Mouse (Mus musculus): ENCODE measurements around the gene Pik3r5. TPM values are rescaled to one million over a fixed set of nuclear protein-coding genes. Genes with fewer than 3 reads are reported as not detected.

The Pik3r5 gene
- total and polyA plus RNA-seq, 3 experiments = 0.02 to 0.49 TPM; not detected in 1

- Histone ChIP-seq H3K4me3 (ENCODE audit: low read depth, low read length) (no peak overlapping the region), H3K4me1 (ENCODE audit: insufficient read depth, low read depth, low read length) (no peaks in the 10 kb centered on the region), H3K36me3 (replicated peaks) (no peaks in the 10 kb centered on the region), H3K9me3 (replicated peaks) (no peaks in the 10 kb centered on the region), H3K27me3 (ENCODE audit: insufficient read depth, low read length) (no peaks in the 10 kb centered on the region)
- no peak for TF ChIP-seq CTCF (IDR thresholded peaks at IDR 0.05; ENCODE audit: low read depth, low read length)
- no peak for TF ChIP-seq GATA2 (IDR thresholded peaks at IDR 0.05; ENCODE audit: borderline replicate concordance, low read depth, low read length)
- TF ChIP-seq POLR2AphosphoS5 (IDR thresholded peaks at IDR 0.05; ENCODE audit: insufficient replicate concordance, low read depth, low read length) = no peak
- no peak for DNase-seq (ENCODE audit: low spot score)
- ATAC-seq (ENCODE audit: extremely low read depth, insufficient number of reproducible peaks, low FRiP score, poor library complexity, severe bottlenecking) = no peak
Observed at GRCm38 (mm10) chr11:68448356-68448755, 16.4 kb downstream of the Pik3r5 start.

- TF ChIP-seq CTCF (IDR thresholded peaks at IDR 0.05; ENCODE audit: low read depth, low read length) (no peak), TAL1 (conservative IDR thresholded peaks at IDR 0.05; ENCODE audit: low read depth, low read length) (no peak), GATA2 (IDR thresholded peaks at IDR 0.05; ENCODE audit: borderline replicate concordance, low read depth, low read length) (no peak), POLR2AphosphoS5 (IDR thresholded peaks at IDR 0.05; ENCODE audit: insufficient replicate concordance, low read depth, low read length) (no peak), GATA1 (IDR thresholded peaks at IDR 0.05; ENCODE audit: borderline replicate concordance, low read length) (no peak)
- DNase-seq (ENCODE audit: low spot score) (no peak), ATAC-seq (ENCODE audit: extremely low read depth, insufficient number of reproducible peaks, low FRiP score, poor library complexity, severe bottlenecking) (no peak)
- Histone ChIP-seq H3K36me3 (replicated peaks) (no peaks in the 10 kb centered on the region), H3K4me3 (ENCODE audit: low read depth, low read length) (no peak overlapping the region), H3K9me3 (replicated peaks) (no peaks in the 10 kb centered on the region), H3K27me3 (ENCODE audit: insufficient read depth, low read length) (no peaks in the 10 kb centered on the region), H3K4me1 (ENCODE audit: insufficient read depth, low read depth, low read length) (no peaks in the 10 kb centered on the region)
Observed at GRCm38 (mm10) chr11:68451282-68451735, 19.4 kb downstream of the Pik3r5 start.

GRCm38 (mm10) chr11:68451747-68452405, 20.0 kb downstream of the Pik3r5 start:
- Histone ChIP-seq H3K27me3 (ENCODE audit: insufficient read depth, low read length) (no peaks in the 10 kb centered on the region), H3K9me3 (replicated peaks) (no peaks in the 10 kb centered on the region), H3K4me1 (ENCODE audit: insufficient read depth, low read depth, low read length) (no peaks in the 10 kb centered on the region), H3K36me3 (replicated peaks) (no peaks in the 10 kb centered on the region), H3K4me3 (ENCODE audit: low read depth, low read length) (no peak overlapping the region)
- DNase-seq (ENCODE audit: low spot score) (no peak), ATAC-seq (ENCODE audit: extremely low read depth, insufficient number of reproducible peaks, low FRiP score, poor library complexity, severe bottlenecking) (no peak)
- TF ChIP-seq POLR2AphosphoS5 (IDR thresholded peaks at IDR 0.05; ENCODE audit: insufficient replicate concordance, low read depth, low read length) (no peak), CTCF (IDR thresholded peaks at IDR 0.05; ENCODE audit: low read depth, low read length) (no peak), GATA1 (IDR thresholded peaks at IDR 0.05; ENCODE audit: borderline replicate concordance, low read length) (no peak), GATA2 (IDR thresholded peaks at IDR 0.05; ENCODE audit: borderline replicate concordance, low read depth, low read length) (no peak)

GRCm38 (mm10) chr11:68452740-68453139, 20.8 kb downstream of the Pik3r5 start:
- TF ChIP-seq TAL1 (conservative IDR thresholded peaks at IDR 0.05; ENCODE audit: low read depth, low read length) (no peak), POLR2AphosphoS5 (IDR thresholded peaks at IDR 0.05; ENCODE audit: insufficient replicate concordance, low read depth, low read length) (no peak), CTCF (IDR thresholded peaks at IDR 0.05; ENCODE audit: low read depth, low read length) (no peak), GATA1 (IDR thresholded peaks at IDR 0.05; ENCODE audit: borderline replicate concordance, low read length) (no peak), GATA2 (IDR thresholded peaks at IDR 0.05; ENCODE audit: borderline replicate concordance, low read depth, low read length) (no peak)
- DNase-seq (ENCODE audit: low spot score) = no peak
- no peak overlapping the region for H3K4me3 ChIP-seq (ENCODE audit: low read depth, low read length)
- H3K36me3 ChIP-seq (replicated peaks) = no peaks in the 10 kb centered on the region
- no peak for ATAC-seq (ENCODE audit: extremely low read depth, insufficient number of reproducible peaks, low FRiP score, poor library complexity, severe bottlenecking)
- H3K9me3 ChIP-seq (replicated peaks) = no peaks in the 10 kb centered on the region
- H3K27me3 ChIP-seq (ENCODE audit: insufficient read depth, low read length) = no peaks in the 10 kb centered on the region
- H3K4me1 ChIP-seq (ENCODE audit: insufficient read depth, low read depth, low read length) = no peaks in the 10 kb centered on the region

- TF ChIP-seq TAL1 (conservative IDR thresholded peaks at IDR 0.05; ENCODE audit: low read depth, low read length) (no peak), CTCF (IDR thresholded peaks at IDR 0.05; ENCODE audit: low read depth, low read length) (no peak), GATA2 (IDR thresholded peaks at IDR 0.05; ENCODE audit: borderline replicate concordance, low read depth, low read length) (no peak)
- no peaks in the 10 kb centered on the region for H3K9me3 ChIP-seq (replicated peaks)
- no peaks in the 10 kb centered on the region for H3K4me1 ChIP-seq (ENCODE audit: insufficient read depth, low read depth, low read length)
- no peaks in the 10 kb centered on the region for H3K27me3 ChIP-seq (ENCODE audit: insufficient read depth, low read length)
- no peak for ATAC-seq (ENCODE audit: extremely low read depth, insufficient number of reproducible peaks, low FRiP score, poor library complexity, severe bottlenecking)
- DNase-seq (ENCODE audit: low spot score) = no peak
- H3K36me3 ChIP-seq (replicated peaks) = no peaks in the 10 kb centered on the region
- H3K4me3 ChIP-seq (ENCODE audit: low read depth, low read length) = no peak overlapping the region
Observed at GRCm38 (mm10) chr11:68453301-68453700, 21.4 kb downstream of the Pik3r5 start.

GRCm38 (mm10) chr11:68458086-68458485, 26.2 kb downstream of the Pik3r5 start:
- DNase-seq (ENCODE audit: low spot score) (no peak), ATAC-seq (ENCODE audit: extremely low read depth, insufficient number of reproducible peaks, low FRiP score, poor library complexity, severe bottlenecking) (no peak)
- no peaks in the 10 kb centered on the region for H3K36me3 ChIP-seq (replicated peaks)
- H3K9me3 ChIP-seq (replicated peaks) = no peaks in the 10 kb centered on the region
- no peak for TF ChIP-seq POLR2AphosphoS5 (IDR thresholded peaks at IDR 0.05; ENCODE audit: insufficient replicate concordance, low read depth, low read length)
- no peak for TF ChIP-seq GATA1 (IDR thresholded peaks at IDR 0.05; ENCODE audit: borderline replicate concordance, low read length)
- TF ChIP-seq CTCF (IDR thresholded peaks at IDR 0.05; ENCODE audit: low read depth, low read length) = no peak
- no peak overlapping the region for H3K4me3 ChIP-seq (ENCODE audit: low read depth, low read length)
- no peaks in the 10 kb centered on the region for H3K27me3 ChIP-seq (ENCODE audit: insufficient read depth, low read length)
- H3K4me1 ChIP-seq (ENCODE audit: insufficient read depth, low read depth, low read length) = no peaks in the 10 kb centered on the region

GRCm38 (mm10) chr11:68459021-68459420, 27.1 kb downstream of the Pik3r5 start:
- no peak for ATAC-seq (ENCODE audit: extremely low read depth, insufficient number of reproducible peaks, low FRiP score, poor library complexity, severe bottlenecking)
- H3K9me3 ChIP-seq (replicated peaks) = no peaks in the 10 kb centered on the region
- no peaks in the 10 kb centered on the region for H3K4me1 ChIP-seq (ENCODE audit: insufficient read depth, low read depth, low read length)
- no peaks in the 10 kb centered on the region for H3K27me3 ChIP-seq (ENCODE audit: insufficient read depth, low read length)
- H3K4me3 ChIP-seq (ENCODE audit: low read depth, low read length) = no peak overlapping the region
- DNase-seq (ENCODE audit: low spot score) = no peak
- no peaks in the 10 kb centered on the region for H3K36me3 ChIP-seq (replicated peaks)
- TF ChIP-seq TAL1 (conservative IDR thresholded peaks at IDR 0.05; ENCODE audit: low read depth, low read length) (no peak), CTCF (IDR thresholded peaks at IDR 0.05; ENCODE audit: low read depth, low read length) (no peak), GATA1 (IDR thresholded peaks at IDR 0.05; ENCODE audit: borderline replicate concordance, low read length) (no peak), GATA2 (IDR thresholded peaks at IDR 0.05; ENCODE audit: borderline replicate concordance, low read depth, low read length) (no peak), POLR2AphosphoS5 (IDR thresholded peaks at IDR 0.05; ENCODE audit: insufficient replicate concordance, low read depth, low read length) (no peak)

All from G1E (cell line).